Mouse (Mus musculus) CD4-positive, CD25-positive, alpha-beta regulatory T cell (primary cell): Measurements from ENCODE around the gene Gm20917. TPM values are rescaled to one million over a fixed set of nuclear protein-coding genes. Genes with fewer than 3 reads are reported as not detected.

Experiments
- polyA plus RNA-seq: library from polyadenylated mRNA; unstranded; fragments of 100-300 nt; shearing (Covaris generic); gene quantifications from one replicate; pipeline ENCODE4 v1.2.1, GENCODE M21; 2017

The Gm20917 gene
- not detected for polyA plus RNA-seq

DNA sequence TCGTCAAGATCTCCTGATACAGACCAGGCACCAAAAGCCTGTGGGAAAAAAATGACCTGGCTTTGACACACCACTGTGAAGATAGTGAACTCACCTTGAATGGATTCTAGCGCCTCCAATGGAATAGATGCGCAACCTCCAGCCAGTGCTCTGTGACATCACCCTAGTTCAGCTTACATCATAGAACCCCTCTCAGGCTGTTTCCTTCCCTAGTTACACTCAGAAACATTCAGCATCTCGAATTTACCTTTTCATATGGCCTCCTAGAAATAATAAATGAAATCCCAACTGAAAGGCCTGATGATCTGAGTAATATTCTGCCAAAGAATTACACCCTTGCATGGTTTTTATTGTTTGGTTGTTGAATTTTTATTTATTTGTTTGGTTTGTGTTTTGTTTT is at the start of gene Gm20917:
Gm20917 (minus strand) TSS at position 101 of the 400 bp plus-strand sequence.

Other genes with a start within 250 kb of the Gm20917 start
- gene Gm20916, start 168.4 kb upstream of the Gm20917 start, polyA plus RNA-seq, result not detected